32 mouse cellular contexts compared by ENCODE assay signal in genomic region chr11:58671825-58672224, GRCm38 (mm10). TPM values are rescaled to one million over a fixed set of nuclear protein-coding genes. Genes with fewer than 3 reads are reported as not detected.
A peak's percentile ranks its signal among the peaks of the same experiment; 100 is the strongest.
DNase-seq lines count a peak whose midpoint lies in the region; ATAC-seq and TF ChIP-seq lines count a peak whose summit lies in the region.
"Had no signal": no experiment of that assay in that cellular context is flagged by ENCODE, and none has a peak within 500 bp of the region (broad histone marks: within the 10 kb centered on the region; RNA-seq: fewer than 3 reads in every experiment).

No protein-coding gene starts in this region.

- no peak for ATAC-seq in hindbrain, postnatal 0 days
- ATAC-seq in hindbrain, embryonic 16.5 days = no peak
- no peak for ATAC-seq in midbrain, embryonic 14.5 days (ENCODE audit: low FRiP score, low TSS enrichment)
- ATAC-seq in lung, postnatal 0 days = no peak
- no peak for ATAC-seq in neural tube, embryonic 15.5 days (ENCODE audit: low FRiP score)

- peak; percentile 14; the same call in 1 of the 2 replicates for TF ChIP-seq CTCF in hindbrain, postnatal 0 days (IDR thresholded peaks at IDR 0.05; ENCODE audit: low read depth)
- no peak for TF ChIP-seq CTCF in lung, postnatal 0 days (IDR thresholded peaks at IDR 0.05)

- no peak overlapping the region for H3K27ac ChIP-seq in hindbrain, postnatal 0 days
- H3K27ac ChIP-seq in hindbrain, embryonic 16.5 days (ENCODE audit: low read depth, low read length) = no peak overlapping the region
- H3K27ac ChIP-seq in midbrain, embryonic 14.5 days (replicated peaks; ENCODE audit: low read depth, low read length) = no peak overlapping the region
- H3K27ac ChIP-seq in midbrain, embryonic 10.5 days (replicated peaks) = no peak overlapping the region
- no peak overlapping the region for H3K27ac ChIP-seq in ES-E14 (ENCODE audit: insufficient read depth, low read depth, low read length, poor library complexity, severe bottlenecking)
- no peak overlapping the region for H3K27ac ChIP-seq in lung, postnatal 0 days (ENCODE audit: low read length)
- no peak overlapping the region for H3K27ac ChIP-seq in neural tube, embryonic 15.5 days (replicated peaks)
- H3K27ac ChIP-seq: hindbrain, embryonic 10.5 days; neural tube, embryonic 12.5 days had no signal

- H3K9ac ChIP-seq in hindbrain, postnatal 0 days (replicated peaks; ENCODE audit: low read length) = no peak overlapping the region
- H3K9ac ChIP-seq in hindbrain, embryonic 16.5 days (ENCODE audit: low read depth, low read length) = no peak overlapping the region
- no peak overlapping the region for H3K9ac ChIP-seq in midbrain, embryonic 14.5 days (replicated peaks; ENCODE audit: low read length)
- no peak overlapping the region for H3K9ac ChIP-seq in ES-E14 (ENCODE audit: insufficient read depth, low read depth, low read length, poor library complexity, severe bottlenecking)
- H3K9ac ChIP-seq in lung, postnatal 0 days (replicated peaks; ENCODE audit: low read depth) = no peak overlapping the region
- H3K9ac ChIP-seq in neural tube, embryonic 15.5 days (replicated peaks) = no peak overlapping the region
- H3K9ac ChIP-seq: neural tube, embryonic 12.5 days had no signal

- H3K4me3 ChIP-seq in hindbrain, postnatal 0 days (ENCODE audit: low read length) = no peak overlapping the region
- no peak overlapping the region for H3K4me3 ChIP-seq in hindbrain, embryonic 16.5 days (ENCODE audit: low read length)
- H3K4me3 ChIP-seq in midbrain, embryonic 14.5 days (replicated peaks; ENCODE audit: low read depth, low read length) = no peak overlapping the region
- H3K4me3 ChIP-seq in midbrain, embryonic 10.5 days = no peak overlapping the region
- H3K4me3 ChIP-seq in ES-E14 (ENCODE audit: insufficient read depth in 1 of 2, low read depth in 1 of 2, low read length in 2 of 2, poor library complexity in 1 of 2, severe bottlenecking in 1 of 2) = no peak overlapping the region
- no peak overlapping the region for H3K4me3 ChIP-seq in lung, postnatal 0 days (ENCODE audit: low read depth, low read length)
- H3K4me3 ChIP-seq in neural tube, embryonic 15.5 days (replicated peaks) = no peak overlapping the region
- H3K4me3 ChIP-seq: hindbrain, embryonic 10.5 days; neural tube, embryonic 12.5 days had no signal

- 54% methylated on average over 4 of the region's 4 CpGs for WGBS in hindbrain, postnatal 0 days
- WGBS in hindbrain, embryonic 16.5 days = 49% methylated on average over 4 of the region's 4 CpGs
- 55% methylated on average over 4 of the region's 4 CpGs for WGBS in midbrain, embryonic 14.5 days
- WGBS in midbrain, embryonic 10.5 days = 56% methylated on average over 4 of the region's 4 CpGs
- 48% methylated on average over 4 of the region's 4 CpGs for WGBS in lung, postnatal 0 days
- 61% methylated on average over 4 of the region's 4 CpGs for WGBS in neural tube, embryonic 15.5 days

- peak; percentile 8 for DNase-seq in hindbrain, postnatal 0 days (ENCODE audit: low spot score)
- DNase-seq in midbrain, embryonic 14.5 days = peak; percentile 4
- no peak for DNase-seq in midbrain, embryonic 10.5 days (ENCODE audit: low spot score)
- DNase-seq in ES-E14 (ENCODE audit: low read depth, low spot score) = no peak
- DNase-seq in induced T-regulatory cell, adult 2 months (ENCODE audit: low read depth) = peak; percentile 1
- DNase-seq in lung, postnatal 0 days (ENCODE audit: low spot score) = no peak
- DNase-seq: adrenal gland, postnatal 14 days; cerebellum, adult 9-10 months; kidney, adult 2 months; kidney, postnatal 25 days; lung, postnatal 10 days; retina, postnatal 1 day; right cerebral cortex, postnatal 25 days; spleen, adult 18-20 months had no signal

- no peak for TF ChIP-seq EP300 in lung, postnatal 0 days (IDR thresholded peaks at IDR 0.05)

- no peaks in the 10 kb centered on the region for H3K27me3 ChIP-seq in hindbrain, postnatal 0 days (ENCODE audit: insufficient read depth, low read length)
- H3K27me3 ChIP-seq in hindbrain, embryonic 16.5 days (replicated peaks; ENCODE audit: control insufficient read depth, insufficient read depth, low read length) = no peaks in the 10 kb centered on the region
- H3K27me3 ChIP-seq in midbrain, embryonic 14.5 days (ENCODE audit: control insufficient read depth, insufficient read depth, low read length) = no peaks in the 10 kb centered on the region
- H3K27me3 ChIP-seq in midbrain, embryonic 10.5 days (ENCODE audit: low read depth, poor library complexity, severe bottlenecking) = no peaks in the 10 kb centered on the region
- no peaks in the 10 kb centered on the region for H3K27me3 ChIP-seq in lung, postnatal 0 days (replicated peaks; ENCODE audit: insufficient read depth, low read length)
- no peaks in the 10 kb centered on the region for H3K27me3 ChIP-seq in neural tube, embryonic 15.5 days (replicated peaks)
- H3K27me3 ChIP-seq: neural tube, embryonic 12.5 days had no signal

- H3K4me1 ChIP-seq in hindbrain, postnatal 0 days (ENCODE audit: insufficient read depth, low read length) = no peaks in the 10 kb centered on the region
- H3K4me1 ChIP-seq in hindbrain, embryonic 16.5 days (ENCODE audit: control insufficient read depth, insufficient read depth, low read depth, low read length) = no peaks in the 10 kb centered on the region
- H3K4me1 ChIP-seq in midbrain, embryonic 14.5 days (ENCODE audit: control insufficient read depth, insufficient read depth, low read length) = no peaks in the 10 kb centered on the region
- H3K4me1 ChIP-seq in midbrain, embryonic 10.5 days = no peaks in the 10 kb centered on the region
- H3K4me1 ChIP-seq in ES-E14 (ENCODE audit: control insufficient read depth in 2 of 2, insufficient read depth in 2 of 2, low read length in 2 of 2, poor library complexity in 1 of 2) = no peaks in the 10 kb centered on the region
- H3K4me1 ChIP-seq in lung, postnatal 0 days (ENCODE audit: insufficient read depth, low read depth, low read length) = no peaks in the 10 kb centered on the region
- H3K4me1 ChIP-seq in neural tube, embryonic 15.5 days = no peaks in the 10 kb centered on the region
- H3K4me1 ChIP-seq: hindbrain, embryonic 10.5 days; neural tube, embryonic 12.5 days had no signal

- in situ Hi-C loops in ES-E14 (cut with MboI; ENCODE audit: low sequenced_read_pairs in 2 of 2, unreplicated experiment in 2 of 2) = no loop called here

- H3K36me3 ChIP-seq in hindbrain, postnatal 0 days (ENCODE audit: insufficient read depth, low read length) = no peaks in the 10 kb centered on the region
- H3K36me3 ChIP-seq in hindbrain, embryonic 16.5 days (ENCODE audit: control insufficient read depth, insufficient read depth, low read length) = no peaks in the 10 kb centered on the region
- H3K36me3 ChIP-seq in midbrain, embryonic 14.5 days (ENCODE audit: control insufficient read depth, insufficient read depth, low read length) = no peaks in the 10 kb centered on the region
- no peaks in the 10 kb centered on the region for H3K36me3 ChIP-seq in midbrain, embryonic 10.5 days
- no peaks in the 10 kb centered on the region for H3K36me3 ChIP-seq in ES-E14 (ENCODE audit: control insufficient read depth, insufficient read depth, low read length, poor library complexity, severe bottlenecking)
- H3K36me3 ChIP-seq in lung, postnatal 0 days (ENCODE audit: insufficient read depth, low read length) = no peaks in the 10 kb centered on the region
- H3K36me3 ChIP-seq in neural tube, embryonic 15.5 days = no peaks in the 10 kb centered on the region
- H3K36me3 ChIP-seq: hindbrain, embryonic 10.5 days; neural tube, embryonic 12.5 days had no signal

- H3K4me2 ChIP-seq in hindbrain, postnatal 0 days (ENCODE audit: low read depth, low read length) = no peak overlapping the region
- H3K4me2 ChIP-seq in hindbrain, embryonic 16.5 days (ENCODE audit: low read length) = no peak overlapping the region
- no peak overlapping the region for H3K4me2 ChIP-seq in midbrain, embryonic 14.5 days (ENCODE audit: low read length)
- H3K4me2 ChIP-seq in lung, postnatal 0 days (replicated peaks; ENCODE audit: low read depth, low read length) = no peak overlapping the region
- no peak overlapping the region for H3K4me2 ChIP-seq in neural tube, embryonic 15.5 days
- H3K4me2 ChIP-seq: heart, embryonic 11.5 days; midbrain, embryonic 11.5 days; neural tube, embryonic 12.5 days had no signal

- no peaks in the 10 kb centered on the region for H3K9me3 ChIP-seq in hindbrain, postnatal 0 days (ENCODE audit: low read length)
- no peaks in the 10 kb centered on the region for H3K9me3 ChIP-seq in hindbrain, embryonic 16.5 days (ENCODE audit: control insufficient read depth, low read length)
- H3K9me3 ChIP-seq in midbrain, embryonic 14.5 days (ENCODE audit: control insufficient read depth, low read length) = no peaks in the 10 kb centered on the region
- no peaks in the 10 kb centered on the region for H3K9me3 ChIP-seq in midbrain, embryonic 10.5 days (replicated peaks)
- H3K9me3 ChIP-seq in ES-E14 (ENCODE audit: control insufficient read depth, insufficient read depth, low read depth, low read length) = no peaks in the 10 kb centered on the region
- no peaks in the 10 kb centered on the region for H3K9me3 ChIP-seq in lung, postnatal 0 days (ENCODE audit: low read length)
- no peaks in the 10 kb centered on the region for H3K9me3 ChIP-seq in neural tube, embryonic 15.5 days (replicated peaks)
- H3K9me3 ChIP-seq: hindbrain, embryonic 10.5 days; neural tube, embryonic 12.5 days had no signal

RNA-seq across cellular contexts. Expression of gene Olfr320, which starts 9.1 kb away (rescaled TPM):
- not detected in 2 replicates for total RNA-seq in hindbrain, postnatal 0 days (2014; rRNA removed)
- not detected in 2 replicates for polyA plus RNA-seq in hindbrain, postnatal 0 days (2015; fragmentation: Nextera tagmentation; extraction: Ambion mirVana)
- not detected in 2 replicates for polyA plus RNA-seq in hindbrain, embryonic 16.5 days (2015; fragmentation: Nextera tagmentation; extraction: Ambion mirVana)
- polyA plus RNA-seq in midbrain, embryonic 14.5 days (2014; fragmentation: Nextera tagmentation; extraction: Ambion mirVana) = not detected in 2 replicates
- not detected in 2 replicates for polyA plus RNA-seq in midbrain, embryonic 10.5 days (2016; fragmentation: Nextera tagmentation; extraction: Ambion mirVana)
- total RNA-seq in ES-E14 (2012; rRNA removed) = not detected in 2 replicates
- not detected in 2 replicates for polyA plus RNA-seq in lung, postnatal 0 days (2015; fragmentation: Nextera tagmentation; extraction: Ambion mirVana)
- polyA plus RNA-seq in neural tube, embryonic 15.5 days (2015; fragmentation: Nextera tagmentation; extraction: Ambion mirVana) = not detected in 2 replicates
- total RNA-seq: adrenal gland, postnatal 14 days; gastrocnemius, adult 18-20 months; gastrocnemius, postnatal 4 days; layer of hippocampus, adult 8-10 months; left cerebral cortex, postnatal 25 days had no signal
- polyA plus RNA-seq: C2C12; embryonic facial prominence, embryonic 11.5 days; forebrain, embryonic 11.5 days; heart, embryonic 11.5 days; heart, postnatal 0 days; hindbrain, embryonic 10.5 days; kidney, adult 2 months; limb, embryonic 14.5 days; liver, embryonic 16.5 days; midbrain, embryonic 11.5 days; neural tube, embryonic 12.5 days; testis, adult 2 months; urinary bladder, adult 2 months had no signal

RNA-seq across cellular contexts. Expression of gene Olfr322, which starts 13.2 kb away (rescaled TPM):
- total RNA-seq in hindbrain, postnatal 0 days (2014; rRNA removed) = 0.07 and 0.16 TPM in 2 replicates
- polyA plus RNA-seq in hindbrain, postnatal 0 days (2015; fragmentation: Nextera tagmentation; extraction: Ambion mirVana) = not detected in 2 replicates
- not detected in 2 replicates for polyA plus RNA-seq in hindbrain, embryonic 16.5 days (2015; fragmentation: Nextera tagmentation; extraction: Ambion mirVana)
- polyA plus RNA-seq in midbrain, embryonic 14.5 days (2014; fragmentation: Nextera tagmentation; extraction: Ambion mirVana) = not detected in 2 replicates
- not detected in 2 replicates for polyA plus RNA-seq in midbrain, embryonic 10.5 days (2016; fragmentation: Nextera tagmentation; extraction: Ambion mirVana)
- total RNA-seq in ES-E14 (2012; rRNA removed) = not detected in 2 replicates
- not detected in 2 replicates for polyA plus RNA-seq in lung, postnatal 0 days (2015; fragmentation: Nextera tagmentation; extraction: Ambion mirVana)
- polyA plus RNA-seq in neural tube, embryonic 15.5 days (2015; fragmentation: Nextera tagmentation; extraction: Ambion mirVana) = not detected in 2 replicates
- total RNA-seq: adrenal gland, postnatal 14 days; gastrocnemius, adult 18-20 months; gastrocnemius, postnatal 4 days; layer of hippocampus, adult 8-10 months; left cerebral cortex, postnatal 25 days had no signal
- polyA plus RNA-seq: C2C12; embryonic facial prominence, embryonic 11.5 days; forebrain, embryonic 11.5 days; heart, embryonic 11.5 days; heart, postnatal 0 days; hindbrain, embryonic 10.5 days; kidney, adult 2 months; limb, embryonic 14.5 days; midbrain, embryonic 11.5 days; neural tube, embryonic 12.5 days; testis, adult 2 months; urinary bladder, adult 2 months had no signal

RNA-seq across cellular contexts. Expression of gene Olfr319, which starts 27.1 kb away (rescaled TPM):
- total RNA-seq in hindbrain, postnatal 0 days (2014; rRNA removed) = not detected in 2 replicates
- not detected in 2 replicates for polyA plus RNA-seq in hindbrain, postnatal 0 days (2015; fragmentation: Nextera tagmentation; extraction: Ambion mirVana)
- not detected in 2 replicates for polyA plus RNA-seq in hindbrain, embryonic 16.5 days (2015; fragmentation: Nextera tagmentation; extraction: Ambion mirVana)
- not detected in 2 replicates for polyA plus RNA-seq in midbrain, embryonic 14.5 days (2014; fragmentation: Nextera tagmentation; extraction: Ambion mirVana)
- not detected in 2 replicates for polyA plus RNA-seq in midbrain, embryonic 10.5 days (2016; fragmentation: Nextera tagmentation; extraction: Ambion mirVana)
- not detected in 2 replicates for total RNA-seq in ES-E14 (2012; rRNA removed)
- not detected in 2 replicates for polyA plus RNA-seq in lung, postnatal 0 days (2015; fragmentation: Nextera tagmentation; extraction: Ambion mirVana)
- not detected in 2 replicates for polyA plus RNA-seq in neural tube, embryonic 15.5 days (2015; fragmentation: Nextera tagmentation; extraction: Ambion mirVana)
- total RNA-seq: adrenal gland, postnatal 14 days; gastrocnemius, adult 18-20 months; gastrocnemius, postnatal 4 days; left cerebral cortex, postnatal 25 days had no signal
- polyA plus RNA-seq: C2C12; embryonic facial prominence, embryonic 11.5 days; forebrain, embryonic 11.5 days; heart, embryonic 11.5 days; heart, postnatal 0 days; hindbrain, embryonic 10.5 days; kidney, adult 2 months; limb, embryonic 14.5 days; liver, embryonic 16.5 days; midbrain, embryonic 11.5 days; neural tube, embryonic 12.5 days; testis, adult 2 months; urinary bladder, adult 2 months had no signal

RNA-seq across cellular contexts. Expression of gene Trim58, which starts 31.6 kb away (rescaled TPM):
- total RNA-seq in hindbrain, postnatal 0 days (2014; rRNA removed) = 0.10 TPM in 1 of 2 replicates, not detected in the other
- polyA plus RNA-seq in hindbrain, postnatal 0 days (2015; fragmentation: Nextera tagmentation; extraction: Ambion mirVana) = 0.10 and 0.31 TPM in 2 replicates
- polyA plus RNA-seq in hindbrain, embryonic 16.5 days (2015; fragmentation: Nextera tagmentation; extraction: Ambion mirVana) = 0.20 and 0.25 TPM in 2 replicates
- polyA plus RNA-seq in midbrain, embryonic 14.5 days (2014; fragmentation: Nextera tagmentation; extraction: Ambion mirVana) = 0.09 and 0.16 TPM in 2 replicates
- polyA plus RNA-seq in midbrain, embryonic 10.5 days (2016; fragmentation: Nextera tagmentation; extraction: Ambion mirVana) = 0.46 and 0.53 TPM in 2 replicates
- not detected in 2 replicates for total RNA-seq in ES-E14 (2012; rRNA removed)
- 0.08 and 0.20 TPM in 2 replicates for polyA plus RNA-seq in lung, postnatal 0 days (2015; fragmentation: Nextera tagmentation; extraction: Ambion mirVana)
- 0.19 and 0.29 TPM in 2 replicates for polyA plus RNA-seq in neural tube, embryonic 15.5 days (2015; fragmentation: Nextera tagmentation; extraction: Ambion mirVana)
- total RNA-seq: gastrocnemius, adult 18-20 months; left cerebral cortex, postnatal 25 days had no signal
- polyA plus RNA-seq: C2C12; kidney, adult 2 months; testis, adult 2 months; urinary bladder, adult 2 months had no signal

RNA-seq across cellular contexts. Expression of gene Olfr323, which starts 41.5 kb away (rescaled TPM):
- not detected in 2 replicates for total RNA-seq in hindbrain, postnatal 0 days (2014; rRNA removed)
- polyA plus RNA-seq in hindbrain, postnatal 0 days (2015; fragmentation: Nextera tagmentation; extraction: Ambion mirVana) = not detected in 2 replicates
- not detected in 2 replicates for polyA plus RNA-seq in hindbrain, embryonic 16.5 days (2015; fragmentation: Nextera tagmentation; extraction: Ambion mirVana)
- not detected in 2 replicates for polyA plus RNA-seq in midbrain, embryonic 14.5 days (2014; fragmentation: Nextera tagmentation; extraction: Ambion mirVana)
- polyA plus RNA-seq in midbrain, embryonic 10.5 days (2016; fragmentation: Nextera tagmentation; extraction: Ambion mirVana) = not detected in 2 replicates
- total RNA-seq in ES-E14 (2012; rRNA removed) = not detected in 2 replicates
- not detected in 2 replicates for polyA plus RNA-seq in lung, postnatal 0 days (2015; fragmentation: Nextera tagmentation; extraction: Ambion mirVana)
- not detected in 2 replicates for polyA plus RNA-seq in neural tube, embryonic 15.5 days (2015; fragmentation: Nextera tagmentation; extraction: Ambion mirVana)
- total RNA-seq: adrenal gland, postnatal 14 days; gastrocnemius, adult 18-20 months; gastrocnemius, postnatal 4 days; layer of hippocampus, adult 8-10 months; left cerebral cortex, postnatal 25 days had no signal
- polyA plus RNA-seq: C2C12; embryonic facial prominence, embryonic 11.5 days; forebrain, embryonic 11.5 days; heart, embryonic 11.5 days; heart, postnatal 0 days; hindbrain, embryonic 10.5 days; kidney, adult 2 months; limb, embryonic 14.5 days; liver, embryonic 16.5 days; midbrain, embryonic 11.5 days; neural tube, embryonic 12.5 days; urinary bladder, adult 2 months had no signal

Comparison
In these comparisons a context has a peak if more than half of its experiments do, and no peak if none do; other contexts are left out.
1. DNase-seq: peak in hindbrain, postnatal 0 days (single experiment), midbrain, embryonic 14.5 days (single experiment) and induced T-regulatory cell, adult 2 months (single experiment); none in midbrain, embryonic 10.5 days (single experiment), ES-E14 (single experiment) and lung, postnatal 0 days (single experiment).